Mouse (Mus musculus) liver, embryonic 13.5 days (tissue): ENCODE data around the gene Mrpl12. TPM values are rescaled to one million over a fixed set of nuclear protein-coding genes. Genes with fewer than 3 reads are reported as not detected.
"Not testable (repeated sequence)": the region's sequence is repeated elsewhere in the genome, so short reads cannot be mapped to it uniquely, and the experiment has no call there.

Experiments
- ATAC-seq: fragments of 200-750 bp; cut with Nextera tagmentation; 2 replicates; pipeline ENCODE4 v1.8.0; 2017; ENCODE audit warnings: low read depth, mild to moderate bottlenecking, moderate number of reproducible peaks, moderate library complexity
- DNase-seq: peaks from one replicate; pipeline ENCODE4 v3.0.0; 2022
- H3K27ac ChIP-seq: fragments of 300-500 bp; sonication (generic); 2 replicates; pipeline ENCODE4 v1.5.1; 2015; ENCODE audit warnings: moderate library complexity, mild to moderate bottlenecking, inconsistent platforms
- H3K27me3 ChIP-seq: fragments of 300-500 bp; sonication (generic); 2 replicates; pipeline ENCODE4 v1.6.1; 2015; ENCODE audit warnings: mild to moderate bottlenecking, inconsistent platforms
- H3K36me3 ChIP-seq: fragments of 300-500 bp; sonication (generic); 2 replicates; pipeline ENCODE4 v1.6.1; 2015; ENCODE audit warnings: mild to moderate bottlenecking, inconsistent platforms
- H3K4me1 ChIP-seq: fragments of 300-500 bp; sonication (generic); replicated peaks from 2 replicates; pipeline ENCODE4 v1.6.1; 2015; ENCODE audit warnings: inconsistent platforms
- H3K4me2 ChIP-seq: fragments of 300-500 bp; sonication (generic); 2 replicates; pipeline ENCODE4 v1.6.1; 2015; ENCODE audit warnings: inconsistent platforms, mild to moderate bottlenecking, moderate library complexity
- H3K4me3 ChIP-seq: fragments of 300-500 bp; sonication (generic); replicated peaks from 2 replicates; pipeline ENCODE4 v1.5.1; 2015; ENCODE audit warnings: mild to moderate bottlenecking, inconsistent platforms
- H3K9ac ChIP-seq: fragments of 300-500 bp; sonication (generic); 2 replicates; pipeline ENCODE4 v1.6.1; 2015; ENCODE audit warnings: mild to moderate bottlenecking, inconsistent platforms
- H3K9me3 ChIP-seq: fragments of 300-500 bp; sonication (generic); replicated peaks from 2 replicates; pipeline ENCODE4 v1.6.1; 2016; ENCODE audit warnings: inconsistent platforms
- WGBS: fragments of 180-500 bp; shearing (Covaris S2); methylation state at CpG from one replicate; pipeline ENCODE4 v1.1.7; 2015; ENCODE audit not compliant: insufficient replicate concordance; 5-methylcytosine and 5-hydroxymethylcytosine counted together
- polyA plus RNA-seq: library from polyadenylated mRNA; unstranded; fragments of >200 nt; fragmentation: Nextera tagmentation; extraction: Ambion mirVana; gene quantifications from 2 replicates; pipeline ENCODE4 v1.2.1, GENCODE M21; 2015

Mrpl12 gene
- polyA plus RNA-seq, 1 experiment from 2014 or later: 142 TPM

GRCm38 (mm10) chr11:120510375-120511030, 26.1 kb downstream of the Mrpl12 start:
- no peak for DNase-seq
- ATAC-seq: peak; percentile 86

GRCm38 (mm10) chr11:120512790-120513453, 28.5 kb downstream of the Mrpl12 start:
- ATAC-seq (no peak), DNase-seq (no peak)
- Histone ChIP-seq H3K9ac (no peak overlapping the region), H3K4me1 (peaks cover 45% of the 10 kb centered on the region), H3K27me3 (no peaks in the 10 kb centered on the region), H3K4me2 (no peak overlapping the region), H3K27ac (no peak overlapping the region), H3K9me3 (no peaks in the 10 kb centered on the region), H3K36me3 (no peaks in the 10 kb centered on the region), H3K4me3 (no peak overlapping the region)
- 63% methylated on average over 6 of the region's 6 CpGs for WGBS

More at GRCm38 (mm10) chr11:120510375-120511030, 26.1 kb downstream of the Mrpl12 start:
- Histone ChIP-seq H3K27ac (peak overlapping the region; percentile 85), H3K36me3 (no peaks in the 10 kb centered on the region), H3K4me2 (peak overlapping the region; percentile 69), H3K4me3 (peak overlapping the region; percentile 50), H3K9ac (peak overlapping the region; percentile 71), H3K4me1 (peaks cover 51% of the 10 kb centered on the region), H3K27me3 (no peaks in the 10 kb centered on the region), H3K9me3 (no peaks in the 10 kb centered on the region)
- 2% methylated on average over 16 of the region's 16 CpGs for WGBS

GRCm38 (mm10) chr11:120514262-120514661, 29.8 kb downstream of the Mrpl12 start:
- H3K4me2 ChIP-seq, H3K4me3 ChIP-seq, H3K27me3 ChIP-seq, H3K27ac ChIP-seq, H3K36me3 ChIP-seq, H3K9me3 ChIP-seq, ATAC-seq, DNase-seq, H3K9ac ChIP-seq: not testable (repeated sequence)
- 79% methylated on average over 2 of the region's 2 CpGs for WGBS
- H3K4me1 ChIP-seq: peaks cover 50% of the 10 kb centered on the region

GRCm38 (mm10) chr11:120515611-120516010, 31.2 kb downstream of the Mrpl12 start:
- Histone ChIP-seq H3K36me3 (no peaks in the 10 kb centered on the region), H3K4me1 (peaks cover 51% of the 10 kb centered on the region), H3K4me2 (no peak overlapping the region), H3K9ac (no peak overlapping the region), H3K27ac (no peak overlapping the region), H3K9me3 (no peaks in the 10 kb centered on the region), H3K4me3 (no peak overlapping the region), H3K27me3 (no peaks in the 10 kb centered on the region)
- 20% methylated on average over 17 of the region's 17 CpGs for WGBS
- ATAC-seq: peak; percentile 48
- peak; percentile 75 for DNase-seq

- Histone ChIP-seq H3K4me1 (peaks cover 52% of the 10 kb centered on the region), H3K9ac (no peak overlapping the region), H3K27me3 (no peaks in the 10 kb centered on the region), H3K4me2 (no peak overlapping the region), H3K9me3 (no peaks in the 10 kb centered on the region), H3K4me3 (no peak overlapping the region), H3K36me3 (no peaks in the 10 kb centered on the region), H3K27ac (no peak overlapping the region)
- WGBS: 71% methylated on average over 4 of the region's 4 CpGs
- ATAC-seq (no peak), DNase-seq (no peak)
Observed at GRCm38 (mm10) chr11:120517147-120517546, 32.7 kb downstream of the Mrpl12 start.

GRCm38 (mm10) chr11:120518027-120518426, 33.6 kb downstream of the Mrpl12 start:
- Histone ChIP-seq H3K36me3 (no peaks in the 10 kb centered on the region), H3K9ac (no peak overlapping the region), H3K9me3 (no peaks in the 10 kb centered on the region), H3K4me1 (peaks cover 56% of the 10 kb centered on the region), H3K27me3 (no peaks in the 10 kb centered on the region), H3K4me2 (no peak overlapping the region), H3K27ac (peak overlapping the region; percentile 10; the same call in 1 of the 2 replicates), H3K4me3 (no peak overlapping the region)
- DNase-seq (no peak), ATAC-seq (no peak)
- WGBS: 34% methylated on average over 6 of the region's 6 CpGs

GRCm38 (mm10) chr11:120518558-120518957, 34.1 kb downstream of the Mrpl12 start:
- no peak overlapping the region for H3K4me3 ChIP-seq
- H3K9ac ChIP-seq: no peak overlapping the region; the same call in 1 of the 2 replicates
- H3K4me1 ChIP-seq: peaks cover 56% of the 10 kb centered on the region
- H3K36me3 ChIP-seq: no peaks in the 10 kb centered on the region
- WGBS: 44% methylated on average over 6 of the region's 6 CpGs
- H3K9me3 ChIP-seq: no peaks in the 10 kb centered on the region
- H3K27me3 ChIP-seq: no peaks in the 10 kb centered on the region
- ATAC-seq (0 out of 2 replicates have a peak, but pooled peaks have one; percentile 10), DNase-seq (no peak)
- H3K4me2 ChIP-seq: no peak overlapping the region
- H3K27ac ChIP-seq: 0 out of 2 replicates have a peak overlapping the region, but pooled peaks have one; percentile 10

GRCm38 (mm10) chr11:120519738-120520137, 35.3 kb downstream of the Mrpl12 start:
- Histone ChIP-seq H3K27ac (peak overlapping the region; percentile 86), H3K4me2 (no peak overlapping the region), H3K4me1 (peaks cover 56% of the 10 kb centered on the region), H3K4me3 (no peak overlapping the region), H3K9ac (no peak overlapping the region), H3K27me3 (no peaks in the 10 kb centered on the region), H3K9me3 (no peaks in the 10 kb centered on the region), H3K36me3 (no peaks in the 10 kb centered on the region)
- ATAC-seq: no peak
- DNase-seq: no peak
- WGBS: 34% methylated on average over 9 of the region's 9 CpGs

- H3K36me3 ChIP-seq: no peaks in the 10 kb centered on the region
- ATAC-seq: peak; percentile 25
- no peak for DNase-seq
- peak overlapping the region; percentile 86 for H3K27ac ChIP-seq
- H3K27me3 ChIP-seq: no peaks in the 10 kb centered on the region
- 0 out of 2 replicates have a peak overlapping the region, but pooled peaks have one; percentile 10 for H3K9ac ChIP-seq
- WGBS: 67% methylated on average over 9 of the region's 9 CpGs
- no peak overlapping the region for H3K4me3 ChIP-seq
- H3K4me1 ChIP-seq: peaks cover 53% of the 10 kb centered on the region
- peak overlapping the region; percentile 3; the same call in 1 of the 2 replicates for H3K4me2 ChIP-seq
- no peaks in the 10 kb centered on the region for H3K9me3 ChIP-seq
Observed at GRCm38 (mm10) chr11:120520498-120520897, 36.1 kb downstream of the Mrpl12 start.

GRCm38 (mm10) chr11:120520967-120521540, 36.6 kb downstream of the Mrpl12 start:
- H3K4me2 ChIP-seq: peak overlapping the region; percentile 12; the same call in 1 of the 2 replicates
- peak; percentile 45 for DNase-seq
- no peak overlapping the region for H3K4me3 ChIP-seq
- H3K4me1 ChIP-seq: peaks cover 49% of the 10 kb centered on the region
- H3K9ac ChIP-seq: peak overlapping the region; percentile 24; the same call in 1 of the 2 replicates
- peak overlapping the region; percentile 86 for H3K27ac ChIP-seq
- 43% methylated on average over 5 of the region's 5 CpGs for WGBS
- ATAC-seq: peak; percentile 93
- H3K27me3 ChIP-seq: no peaks in the 10 kb centered on the region
- H3K9me3 ChIP-seq: no peaks in the 10 kb centered on the region
- H3K36me3 ChIP-seq: no peaks in the 10 kb centered on the region

- DNase-seq (no peak), ATAC-seq (no peak)
- WGBS: 68% methylated on average over 8 of the region's 8 CpGs
- Histone ChIP-seq H3K27me3 (peaks cover under 1% of the 10 kb centered on the region; the same call in 1 of the 2 replicates), H3K9me3 (no peaks in the 10 kb centered on the region), H3K9ac (no peak overlapping the region), H3K4me1 (peaks cover 51% of the 10 kb centered on the region), H3K4me2 (no peak overlapping the region), H3K4me3 (no peak overlapping the region), H3K36me3 (no peaks in the 10 kb centered on the region), H3K27ac (no peak overlapping the region)
Observed at GRCm38 (mm10) chr11:120522581-120522980, 38.2 kb downstream of the Mrpl12 start.
